8 mouse cellular contexts compared by ENCODE assay signal in the genomic region with DNA sequence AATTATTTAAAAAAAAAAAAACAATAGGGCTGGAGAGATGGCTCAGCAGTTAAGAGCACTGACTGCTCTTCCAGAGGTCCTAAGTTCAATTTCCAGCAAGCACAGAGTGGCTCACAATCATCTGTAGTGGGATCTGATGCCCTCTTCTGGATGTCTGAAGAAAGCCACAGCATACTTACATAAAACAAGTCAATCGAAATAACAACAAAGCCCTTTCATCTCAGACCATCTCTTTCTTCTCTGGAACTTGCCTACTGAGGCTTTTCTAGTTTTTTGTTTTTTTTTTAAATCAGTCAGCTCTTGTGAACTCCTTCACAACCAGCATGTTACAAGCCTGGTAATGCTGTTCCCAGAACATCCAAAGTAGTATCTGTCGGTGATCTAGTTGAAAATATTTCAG. TPM values are rescaled to one million over a fixed set of nuclear protein-coding genes. Genes with fewer than 3 reads are reported as not detected.
A peak's percentile ranks its signal among the peaks of the same experiment; 100 is the strongest.
DNase-seq lines count a peak whose midpoint lies in the region; ATAC-seq and TF ChIP-seq lines count a peak whose summit lies in the region.

No protein-coding gene starts in this region.

- peaks cover 7% of the 10 kb centered on the region; the same call in 1 of the 2 replicates for H3K36me3 ChIP-seq in heart, embryonic 11.5 days (ENCODE audit: control insufficient read depth, insufficient read depth, low read length)
- peaks cover under 1% of the 10 kb centered on the region; the same call in 1 of the 2 replicates for H3K36me3 ChIP-seq in midbrain, embryonic 11.5 days (ENCODE audit: control insufficient read depth, insufficient read depth, low read length)

- 19% methylated on average over 2 of the region's 2 CpGs for WGBS in heart, embryonic 11.5 days (ENCODE audit: insufficient replicate concordance)
- WGBS in midbrain, embryonic 11.5 days: 30% methylated on average over 2 of the region's 2 CpGs

- peak overlapping the region; percentile 92 for H3K27ac ChIP-seq in left cerebral cortex, adult 2 months
- no peak overlapping the region; the same call in 1 of the 2 replicates for H3K27ac ChIP-seq in heart, embryonic 11.5 days (ENCODE audit: low read depth, low read length)
- H3K27ac ChIP-seq in midbrain, embryonic 11.5 days (ENCODE audit: low read depth, low read length): no peak overlapping the region; the same call in 1 of the 2 replicates

- peaks cover 9% of the 10 kb centered on the region for H3K4me1 ChIP-seq in heart, embryonic 11.5 days (ENCODE audit: control insufficient read depth, insufficient read depth, low read length)
- H3K4me1 ChIP-seq in midbrain, embryonic 11.5 days (ENCODE audit: control insufficient read depth, insufficient read depth, low read length): peaks cover 15% of the 10 kb centered on the region

- H3K27me3 ChIP-seq in heart, embryonic 11.5 days (ENCODE audit: control insufficient read depth, insufficient read depth, low read length): no peaks in the 10 kb centered on the region
- H3K27me3 ChIP-seq in midbrain, embryonic 11.5 days (ENCODE audit: control insufficient read depth, insufficient read depth, low read length): no peaks in the 10 kb centered on the region

- peak; percentile 76 for TF ChIP-seq CTCF in left cerebral cortex, adult 2 months (IDR thresholded peaks at IDR 0.05)

- peak overlapping the region; percentile 67 for H3K4me2 ChIP-seq in heart, embryonic 11.5 days
- peak overlapping the region; percentile 87 for H3K4me2 ChIP-seq in midbrain, embryonic 11.5 days

- H3K9ac ChIP-seq in heart, embryonic 11.5 days (ENCODE audit: low read depth, low read length): peak overlapping the region; percentile 97
- peak overlapping the region; percentile 95 for H3K9ac ChIP-seq in midbrain, embryonic 11.5 days (ENCODE audit: low read length)

- H3K4me3 ChIP-seq in left cerebral cortex, adult 2 months: peak overlapping the region; percentile 69
- H3K4me3 ChIP-seq in heart, embryonic 11.5 days (ENCODE audit: low read depth, low read length): peak overlapping the region; percentile 85
- peak overlapping the region; percentile 94 for H3K4me3 ChIP-seq in midbrain, embryonic 11.5 days (ENCODE audit: low read depth, low read length)

- no peaks in the 10 kb centered on the region for H3K9me3 ChIP-seq in heart, embryonic 11.5 days (replicated peaks; ENCODE audit: control insufficient read depth, low read length)
- H3K9me3 ChIP-seq in midbrain, embryonic 11.5 days (ENCODE audit: control insufficient read depth, low read length): no peaks in the 10 kb centered on the region

- intact Hi-C loops in left cerebral cortex, adult 2 months (cut with DNase I): loop anchor here (1.0 to 5.0 kb wide), 4 partner anchors 24 to 143 kb away; partner anchors contain the start of genes Dxo and Stk19
- intact Hi-C loops in left cerebral cortex, postnatal 4 days (cut with DNase I): no loop called here

- no peak for DNase-seq in left cerebral cortex, adult 2 months (ENCODE audit: extremely low spot score in 1 of 2, low spot score in 2 of 2)
- no peak for DNase-seq in left cerebral cortex, postnatal 4 days
- peak; percentile 55 for DNase-seq in kidney, postnatal 10 days
- peak; percentile 87 for DNase-seq in midbrain, embryonic 11.5 days (ENCODE audit: low spot score, missing footprints)
- DNase-seq in gastrocnemius, adult 8-10 months (ENCODE audit: low spot score in 2 of 2): no peak
- no peak for DNase-seq in layer of hippocampus, adult 8-10 months (ENCODE audit: low spot score in 2 of 2)

- ATAC-seq in activated CD4-positive, CD25-positive, alpha-beta regulatory T cell, adult 4 months: peak; percentile 45
- no peak for ATAC-seq in heart, embryonic 11.5 days (replicated peaks; ENCODE audit: insufficient number of reproducible peaks, low FRiP score, low TSS enrichment)
- ATAC-seq in midbrain, embryonic 11.5 days (ENCODE audit: low FRiP score): no peak

RNA-seq across cellular contexts. Expression of gene Lsm2, which starts 1.0 kb away (rescaled TPM):
- 10 to 100 TPM; 15.8 to 18.4 TPM for total RNA-seq in left cerebral cortex, adult 2 months (2021)
- 10 to 100 TPM; 35.9 to 38.5 TPM for total RNA-seq in left cerebral cortex, postnatal 4 days (2021)
- polyA plus RNA-seq in activated CD4-positive, CD25-positive, alpha-beta regulatory T cell, adult 4 months (2017; shearing (Covaris generic)): 10 to 100 TPM; 45.5 to 61.3 TPM
- 162 and 169 TPM in 2 replicates for polyA plus RNA-seq in heart, embryonic 11.5 days (2014; fragmentation: Nextera tagmentation; extraction: Ambion mirVana)
- 213 and 234 TPM in 2 replicates for polyA plus RNA-seq in midbrain, embryonic 11.5 days (2014; fragmentation: Nextera tagmentation; extraction: Ambion mirVana)
- 10 to 100 TPM; 11.7 to 15.7 (median 13.0) TPM for total RNA-seq in gastrocnemius, adult 8-10 months (2022)
- total RNA-seq in layer of hippocampus, adult 8-10 months (2022): 10 to 100 TPM; 13.1 to 19.1 (median 16.9) TPM

RNA-seq across cellular contexts. Expression of gene Hspa1l, which starts 8.2 kb away (rescaled TPM):
- total RNA-seq in left cerebral cortex, adult 2 months (2021): under 1 TPM; 0.34 to 0.42 TPM
- total RNA-seq in left cerebral cortex, postnatal 4 days (2021): under 1 TPM in 1 of 2 experiments, not detected in 1; 0.22 TPM
- polyA plus RNA-seq in activated CD4-positive, CD25-positive, alpha-beta regulatory T cell, adult 4 months (2017; shearing (Covaris generic)): under 1 TPM in 1 of 2 experiments, not detected in 1; 0.46 TPM
- 1.7 and 4.0 TPM in 2 replicates for polyA plus RNA-seq in heart, embryonic 11.5 days (2014; fragmentation: Nextera tagmentation; extraction: Ambion mirVana)
- 1.4 and 2.0 TPM in 2 replicates for polyA plus RNA-seq in midbrain, embryonic 11.5 days (2014; fragmentation: Nextera tagmentation; extraction: Ambion mirVana)
- 10 to 100 TPM; 19.4 to 26.1 (median 20.2) TPM for total RNA-seq in gastrocnemius, adult 8-10 months (2022)
- total RNA-seq in layer of hippocampus, adult 8-10 months (2022): under 1 TPM; 0.23 to 0.45 (median 0.31) TPM

RNA-seq across cellular contexts. Expression of gene Hspa1a, which starts 8.7 kb away (rescaled TPM):
- total RNA-seq in left cerebral cortex, adult 2 months (2021): 10 to 100 TPM; 14.5 to 17.2 TPM
- 1 to 10 TPM; 3.1 to 5.2 TPM for total RNA-seq in left cerebral cortex, postnatal 4 days (2021)
- 1 to 10 TPM in 1 of 2 experiments, under 1 TPM in 1; 0.17 to 5.1 TPM for polyA plus RNA-seq in activated CD4-positive, CD25-positive, alpha-beta regulatory T cell, adult 4 months (2017; shearing (Covaris generic))
- 1.9 and 2.5 TPM in 2 replicates for polyA plus RNA-seq in heart, embryonic 11.5 days (2014; fragmentation: Nextera tagmentation; extraction: Ambion mirVana)
- 0.59 and 1.2 TPM in 2 replicates for polyA plus RNA-seq in midbrain, embryonic 11.5 days (2014; fragmentation: Nextera tagmentation; extraction: Ambion mirVana)
- 10 to 100 TPM in 1 of 4 experiments, 1 to 10 TPM in 3; 4.2 to 17.8 (median 5.3) TPM for total RNA-seq in gastrocnemius, adult 8-10 months (2022)
- 10 to 100 TPM; 14.3 to 24.2 (median 19.4) TPM for total RNA-seq in layer of hippocampus, adult 8-10 months (2022)

RNA-seq across cellular contexts. Expression of gene Gm20481, which starts 10.9 kb away (rescaled TPM):
- not detected for total RNA-seq in left cerebral cortex, adult 2 months (2021)
- total RNA-seq in left cerebral cortex, postnatal 4 days (2021): not detected
- polyA plus RNA-seq in activated CD4-positive, CD25-positive, alpha-beta regulatory T cell, adult 4 months (2017; shearing (Covaris generic)): not detected
- not detected in 2 replicates for polyA plus RNA-seq in heart, embryonic 11.5 days (2014; fragmentation: Nextera tagmentation; extraction: Ambion mirVana)
- polyA plus RNA-seq in midbrain, embryonic 11.5 days (2014; fragmentation: Nextera tagmentation; extraction: Ambion mirVana): not detected in 2 replicates
- total RNA-seq in gastrocnemius, adult 8-10 months (2022): not detected
- total RNA-seq in layer of hippocampus, adult 8-10 months (2022): not detected

RNA-seq across cellular contexts. Expression of gene Vars, which starts 20.1 kb away (rescaled TPM):
- 10 to 100 TPM; 44.1 to 46.6 TPM for total RNA-seq in left cerebral cortex, adult 2 months (2021)
- total RNA-seq in left cerebral cortex, postnatal 4 days (2021): 10 to 100 TPM; 91.0 to 94.3 TPM
- 10 to 100 TPM; 28.5 to 29.1 TPM for polyA plus RNA-seq in activated CD4-positive, CD25-positive, alpha-beta regulatory T cell, adult 4 months (2017; shearing (Covaris generic))
- 55.7 and 59.7 TPM in 2 replicates for polyA plus RNA-seq in heart, embryonic 11.5 days (2014; fragmentation: Nextera tagmentation; extraction: Ambion mirVana)
- 76.1 and 81.2 TPM in 2 replicates for polyA plus RNA-seq in midbrain, embryonic 11.5 days (2014; fragmentation: Nextera tagmentation; extraction: Ambion mirVana)
- total RNA-seq in gastrocnemius, adult 8-10 months (2022): 10 to 100 TPM; 37.3 to 42.8 (median 41.0) TPM
- 10 to 100 TPM; 49.9 to 58.8 (median 51.3) TPM for total RNA-seq in layer of hippocampus, adult 8-10 months (2022)

Comparison
In these comparisons a context has a peak if more than half of its experiments do, and no peak if none do; other contexts are left out.
1. DNase-seq: peak in kidney, postnatal 10 days (single experiment) and midbrain, embryonic 11.5 days (single experiment); none in left cerebral cortex, adult 2 months (0 of 2), left cerebral cortex, postnatal 4 days (single experiment), gastrocnemius, adult 8-10 months (0 of 2) and layer of hippocampus, adult 8-10 months (0 of 2).
2. RNA of gene Hspa1l, which starts 8.2 kb away (total RNA-seq): 19.4 to 26.1 TPM in gastrocnemius, adult 8-10 months; 0.34 to 0.42 TPM in left cerebral cortex, adult 2 months, 0.23 to 0.45 TPM in layer of hippocampus, adult 8-10 months and 0.22 TPM in left cerebral cortex, postnatal 4 days; every median in the first group is over 10 times any median in the second.
3. Peak in every context shown above with its lines, with median percentiles within 50 percentile points of each other: H3K4me3 ChIP-seq.